Mouse (Mus musculus) layer of hippocampus, adult 18-20 months (tissue): ENCODE results near the gene Fmod. TPM values are rescaled to one million over a fixed set of nuclear protein-coding genes. Genes with fewer than 3 reads are reported as not detected.
A peak's percentile ranks its signal among the peaks of the same experiment; 100 is the strongest.

Source experiments
- DNase-seq, 2 experiments: peaks; one replicate each; pipeline ENCODE4 v3.0.0; 2022; ENCODE audit warnings: low spot score in 2 of 2
- long read RNA-seq: library from polyadenylated mRNA; stranded (forward); transcript quantifications from one replicate; pipeline ENCODE4 v2.0.0, GENCODE M21; 2021
- total RNA-seq, 2 experiments: library from RNA; stranded (reverse); gene quantifications; 2 replicates each; pipeline ENCODE4 v1.2.3; 2021

Fmod gene
- 1 to 10 TPM; 3.9 to 5.2 TPM for total RNA-seq
- long read RNA-seq, partial matches to known transcripts: 1 of 5 reads
- long read RNA-seq, other reads (novel, unspliced or antisense): 1 of 5 reads

GRCm38 (mm10) chr1:134037172-134037571, at the start of gene Fmod:
Gene Fmod (plus strand): TSS chr1:134037254.
- no peak for DNase-seq

- DNase-seq: no peak
These were observed 48.2 kb upstream of the Fmod start for GRCm38 (mm10) chr1:133988845-133989244.

GRCm38 (mm10) chr1:133991277-133991676, 45.8 kb upstream of the Fmod start:
- DNase-seq: no peak

GRCm38 (mm10) chr1:134005490-134005889, 31.6 kb upstream of the Fmod start:
- no peak for DNase-seq

- no peak for DNase-seq
These were observed 30.8 kb upstream of the Fmod start for GRCm38 (mm10) chr1:134006105-134006764.

GRCm38 (mm10) chr1:134024293-134024971, 12.6 kb upstream of the Fmod start:
- DNase-seq: peak in 1 of 2 experiments; percentile 34

GRCm38 (mm10) chr1:134025975-134026374, 11.1 kb upstream of the Fmod start:
- DNase-seq: no peak

- no peak for DNase-seq
These were observed 10.3 kb upstream of the Fmod start for GRCm38 (mm10) chr1:134026741-134027140.

GRCm38 (mm10) chr1:134028161-134028846, 8.8 kb upstream of the Fmod start:
- DNase-seq: no peak

- no peak for DNase-seq
These were observed 562 bp upstream of the Fmod start for GRCm38 (mm10) chr1:134036492-134036891.

GRCm38 (mm10) chr1:134038336-134038735, 1.3 kb downstream of the Fmod start:
- DNase-seq: no peak

GRCm38 (mm10) chr1:134039361-134039760, 2.3 kb downstream of the Fmod start:
- DNase-seq: no peak

GRCm38 (mm10) chr1:134041900-134042299, 4.8 kb downstream of the Fmod start:
- no peak for DNase-seq

GRCm38 (mm10) chr1:134042341-134042740, 5.3 kb downstream of the Fmod start:
- no peak for DNase-seq

- DNase-seq: no peak
These were observed 7.8 kb downstream of the Fmod start for GRCm38 (mm10) chr1:134044805-134045204.

- peak; percentile 70 to 86 for DNase-seq
These were observed 8.9 kb downstream of the Fmod start for GRCm38 (mm10) chr1:134045971-134046370.

GRCm38 (mm10) chr1:134046387-134046786, 9.3 kb downstream of the Fmod start:
- no peak for DNase-seq

GRCm38 (mm10) chr1:134047431-134047830, 10.4 kb downstream of the Fmod start:
- DNase-seq: no peak

GRCm38 (mm10) chr1:134048759-134049158, 11.7 kb downstream of the Fmod start:
- peak; percentile 63 to 89 for DNase-seq

GRCm38 (mm10) chr1:134049542-134049941, 12.5 kb downstream of the Fmod start:
- DNase-seq: no peak

- DNase-seq: peak; percentile 77 to 95
These were observed 16.2 kb downstream of the Fmod start for GRCm38 (mm10) chr1:134053207-134053606.

GRCm38 (mm10) chr1:134055058-134055457, 18.0 kb downstream of the Fmod start:
- DNase-seq: no peak
